Comparison of ENCODE assay signal across 25 mouse cellular contexts in genomic region chr4:93518925-93519324, GRCm38 (mm10).
"Had no signal": no experiment of that assay in that cellular context is flagged by ENCODE, and none has a peak within 500 bp of the region (broad histone marks: within the 10 kb centered on the region; RNA-seq: fewer than 3 reads in every experiment).

No protein-coding gene starts in this region.

- DNase-seq: forebrain, postnatal 0 days; gastrocnemius, postnatal 14 days; gastrocnemius, postnatal 36 days; heart, adult 11 months; heart, adult 2 months; heart, postnatal 14 days; heart, postnatal 36 days; kidney, adult 11 months; kidney, adult 2 months; kidney, adult 9 months; kidney, postnatal 14 days; kidney, postnatal 36 days; layer of hippocampus, adult 9-11 months; layer of hippocampus, postnatal 36 days had no signal

- ATAC-seq: forebrain, postnatal 0 days; hindbrain, postnatal 0 days; intestine, embryonic 16.5 days had no signal

- H3K36me3 ChIP-seq: heart, embryonic 13.5 days; heart, embryonic 15.5 days; hindbrain, embryonic 13.5 days; hindbrain, embryonic 15.5 days; kidney, embryonic 15.5 days; limb, embryonic 10.5 days; limb, embryonic 12.5 days had no signal

- H3K9ac ChIP-seq: forebrain, postnatal 0 days; heart, embryonic 13.5 days; heart, embryonic 15.5 days; hindbrain, embryonic 13.5 days; hindbrain, embryonic 15.5 days; kidney, embryonic 15.5 days; limb, embryonic 12.5 days had no signal

- H3K4me2 ChIP-seq: heart, embryonic 11.5 days; heart, embryonic 13.5 days; heart, embryonic 15.5 days; hindbrain, embryonic 13.5 days; hindbrain, embryonic 15.5 days; kidney, embryonic 15.5 days; limb, embryonic 12.5 days had no signal

- H3K4me3 ChIP-seq: heart, adult 2 months; heart, embryonic 13.5 days; heart, embryonic 15.5 days; hindbrain, embryonic 13.5 days; hindbrain, embryonic 15.5 days; kidney, embryonic 15.5 days; limb, embryonic 10.5 days; limb, embryonic 12.5 days had no signal

- H3K4me1 ChIP-seq: heart, embryonic 13.5 days; heart, embryonic 15.5 days; hindbrain, embryonic 13.5 days; hindbrain, embryonic 15.5 days; kidney, embryonic 15.5 days; limb, embryonic 10.5 days; limb, embryonic 12.5 days had no signal

- H3K27me3 ChIP-seq: heart, embryonic 13.5 days; heart, embryonic 15.5 days; hindbrain, embryonic 13.5 days; hindbrain, embryonic 15.5 days; kidney, embryonic 15.5 days; limb, embryonic 12.5 days had no signal

- H3K9me3 ChIP-seq: heart, embryonic 13.5 days; heart, embryonic 15.5 days; hindbrain, embryonic 13.5 days; hindbrain, embryonic 15.5 days; kidney, embryonic 15.5 days; limb, embryonic 10.5 days; limb, embryonic 12.5 days had no signal

- H3K27ac ChIP-seq: heart, adult 2 months; heart, embryonic 13.5 days; heart, embryonic 15.5 days; hindbrain, embryonic 13.5 days; hindbrain, embryonic 15.5 days; hindbrain, postnatal 0 days; kidney, embryonic 15.5 days; kidney, postnatal 0 days; limb, embryonic 10.5 days; limb, embryonic 12.5 days had no signal
